Mouse (Mus musculus): ENCODE measurements around the gene Map3k20. TPM values are rescaled to one million over a fixed set of nuclear protein-coding genes. Genes with fewer than 3 reads are reported as not detected.

The Map3k20 gene
- total and polyA plus RNA-seq, 3 experiments: 5.1 to 27.3 (median 25.8) TPM

DNA sequence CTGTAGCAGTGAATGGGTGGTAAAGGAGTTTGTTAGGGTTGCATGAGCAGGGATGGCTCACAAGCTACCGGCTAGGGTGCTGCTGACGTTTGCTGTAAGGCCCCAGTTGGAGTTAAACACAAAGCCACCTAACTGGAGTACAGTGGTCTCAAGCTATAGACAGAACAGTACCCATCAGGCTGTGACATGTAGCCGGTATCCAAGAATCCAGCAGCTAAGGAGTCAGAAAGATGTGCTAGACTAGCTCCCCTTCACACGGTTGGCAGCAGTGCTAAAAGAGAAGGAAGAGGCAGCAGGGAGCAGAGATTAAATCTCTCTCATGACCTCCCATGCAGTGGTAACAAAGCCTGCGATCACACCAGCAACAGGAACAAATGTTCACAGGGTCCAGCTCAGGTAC, 36.2 kb downstream of the Map3k20 start:
- no peak for DNase-seq

DNA sequence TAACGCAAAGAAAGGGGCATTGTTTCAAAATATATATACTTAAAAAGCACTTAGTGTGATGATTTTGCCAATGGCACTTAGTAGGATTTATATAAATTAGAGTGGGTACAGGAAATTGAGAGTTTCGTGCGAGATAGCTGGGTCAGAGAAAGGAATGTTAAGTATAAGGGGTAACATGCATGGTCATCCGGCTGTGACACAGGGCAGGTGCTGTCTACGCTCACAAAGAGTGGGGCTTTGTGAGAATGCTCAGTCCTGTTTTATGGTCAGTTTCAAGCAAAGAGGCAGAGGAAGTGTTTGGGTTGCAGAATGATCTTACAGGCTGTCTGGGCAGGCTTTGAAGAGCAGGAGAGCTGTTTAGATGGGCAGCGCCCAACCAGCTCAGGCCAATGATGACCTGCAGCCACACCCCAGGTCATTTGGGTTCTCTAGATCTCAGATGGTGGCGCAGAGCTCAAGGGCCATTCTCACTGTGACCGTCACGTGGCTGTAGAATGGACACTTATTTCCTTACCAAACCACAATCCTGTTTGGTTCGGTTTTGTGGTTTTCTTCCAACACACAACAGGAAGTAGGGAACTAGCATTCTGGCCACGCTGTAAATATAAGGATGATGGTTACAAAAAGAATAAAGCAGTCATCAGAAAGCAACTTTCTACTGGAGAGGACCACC, 37.4 kb downstream of the Map3k20 start:
- no peak for DNase-seq

DNA sequence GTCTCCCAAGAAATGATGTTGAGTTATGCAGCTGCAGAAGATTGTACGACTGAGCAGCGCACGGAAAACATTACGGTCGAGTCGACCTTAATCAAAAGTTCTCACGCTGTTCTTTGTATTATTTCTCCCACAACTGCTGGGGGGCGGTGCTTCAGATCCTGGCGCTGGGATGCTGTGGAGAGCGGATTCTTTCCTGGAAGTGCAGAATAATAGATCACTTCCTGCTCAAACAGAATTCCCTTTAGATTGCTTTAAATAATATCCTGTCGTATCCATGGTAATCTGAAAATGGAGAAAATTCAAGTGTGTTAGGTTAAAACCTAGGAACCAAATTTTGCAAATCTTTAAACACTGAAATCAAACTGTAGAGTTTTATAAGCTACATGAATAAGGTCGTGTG, 39.0 kb downstream of the Map3k20 start:
- no peak for DNase-seq

DNA sequence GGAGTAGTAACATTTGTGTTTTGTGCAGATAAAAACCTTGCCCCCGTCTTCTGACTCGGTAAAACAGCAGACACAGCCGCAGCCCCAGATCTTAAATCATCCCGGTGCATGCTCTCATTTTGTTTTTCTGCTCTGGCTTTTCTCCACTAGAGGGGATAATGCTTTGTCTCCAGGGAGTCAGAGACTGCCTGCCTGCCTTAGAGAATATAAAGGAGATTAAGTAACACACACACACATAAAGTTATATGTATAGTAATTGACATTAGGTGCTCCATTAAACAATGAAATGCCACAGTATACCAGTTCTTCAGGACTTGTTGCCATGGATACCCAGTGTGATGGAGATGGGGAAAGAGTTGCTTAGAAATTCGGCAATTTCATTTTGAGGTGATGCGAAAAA, 41.1 kb downstream of the Map3k20 start:
- DNase-seq: no peak

DNA sequence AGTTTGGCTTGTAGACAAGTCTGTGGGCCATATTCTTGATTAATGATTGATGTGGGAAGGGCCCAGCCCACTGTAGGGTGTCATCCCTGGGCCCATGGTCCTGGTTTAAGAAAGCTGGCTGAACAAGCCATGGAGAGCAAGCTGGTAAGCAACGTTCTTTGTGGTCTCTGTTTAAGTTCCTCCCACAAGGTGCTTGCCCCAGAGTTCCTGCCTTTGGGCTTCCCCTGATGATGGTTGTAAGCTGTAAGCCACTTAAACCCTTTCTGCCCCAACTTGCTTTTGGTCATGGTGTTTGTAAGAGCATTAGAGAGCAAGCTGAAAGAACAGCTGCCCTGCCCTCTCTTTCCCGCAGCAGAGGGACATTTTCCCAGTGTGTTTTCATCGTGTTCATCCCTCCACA, 43.0 kb downstream of the Map3k20 start:
- no peak for DNase-seq

DNA sequence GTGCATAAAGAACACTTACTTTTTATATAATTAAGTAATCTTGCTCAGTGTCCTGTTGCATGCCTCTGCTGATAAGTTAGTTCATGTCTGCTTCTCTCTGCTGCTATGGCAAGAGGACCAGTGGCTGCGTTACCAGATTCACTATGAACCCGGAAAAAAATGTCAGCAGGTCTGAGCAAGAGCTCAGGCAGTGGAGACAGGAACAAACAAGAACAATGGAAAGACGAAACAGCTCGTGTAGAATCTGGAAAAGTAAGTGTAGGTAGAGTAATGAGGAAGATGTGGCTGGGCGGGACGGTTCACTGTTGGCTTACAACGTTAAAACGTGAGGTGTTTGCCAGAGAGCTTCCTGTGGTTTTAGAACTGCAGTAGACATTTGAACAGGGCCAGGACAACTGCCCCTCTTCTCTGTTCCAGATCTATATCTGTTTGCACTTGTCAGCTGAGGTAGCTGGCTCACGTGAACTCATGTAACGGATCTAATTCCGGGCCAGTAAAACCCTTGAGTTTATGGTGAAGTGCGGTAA, 45.6 kb downstream of the Map3k20 start:
- DNase-seq: no peak

DNA sequence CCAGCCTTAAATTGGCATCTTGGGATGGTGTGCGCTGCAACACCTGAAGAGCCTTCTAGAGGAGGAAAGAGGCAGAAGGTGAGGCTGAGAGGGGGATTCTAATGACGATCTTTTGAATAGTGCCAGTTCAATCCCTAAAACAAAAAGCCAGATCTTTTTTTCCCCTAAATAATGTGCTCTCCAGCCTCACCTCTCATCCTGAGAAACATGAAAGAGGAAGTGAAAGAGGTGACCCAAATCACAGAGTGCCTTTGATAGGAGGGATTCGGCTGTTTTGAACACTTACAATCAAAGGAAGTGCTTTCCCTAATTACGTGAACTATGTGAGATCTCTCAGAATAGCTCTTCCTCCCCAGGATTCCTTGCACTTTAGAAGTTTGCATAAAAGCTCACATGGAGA, 46.6 kb downstream of the Map3k20 start:
- no peak for DNase-seq

DNA sequence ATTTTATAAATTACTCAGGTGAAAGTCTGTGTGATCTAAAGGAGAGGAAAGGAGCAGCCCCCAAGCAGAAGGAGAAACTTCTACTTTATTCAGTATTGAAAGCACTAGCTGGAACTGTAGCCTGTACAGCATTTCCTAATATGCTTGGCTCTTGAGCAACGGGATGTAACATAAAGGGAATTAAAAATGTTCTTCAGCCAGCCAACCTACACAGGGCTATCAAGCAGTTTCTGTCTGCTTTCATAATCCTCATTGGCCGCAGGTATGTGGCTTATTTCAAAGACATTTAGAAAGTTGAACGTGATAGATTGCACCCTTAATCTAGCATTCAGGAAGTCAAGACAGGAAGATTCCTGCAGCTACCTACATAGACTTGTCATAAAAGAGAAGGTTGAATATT, 47.8 kb downstream of the Map3k20 start:
- DNase-seq: no peak

DNA sequence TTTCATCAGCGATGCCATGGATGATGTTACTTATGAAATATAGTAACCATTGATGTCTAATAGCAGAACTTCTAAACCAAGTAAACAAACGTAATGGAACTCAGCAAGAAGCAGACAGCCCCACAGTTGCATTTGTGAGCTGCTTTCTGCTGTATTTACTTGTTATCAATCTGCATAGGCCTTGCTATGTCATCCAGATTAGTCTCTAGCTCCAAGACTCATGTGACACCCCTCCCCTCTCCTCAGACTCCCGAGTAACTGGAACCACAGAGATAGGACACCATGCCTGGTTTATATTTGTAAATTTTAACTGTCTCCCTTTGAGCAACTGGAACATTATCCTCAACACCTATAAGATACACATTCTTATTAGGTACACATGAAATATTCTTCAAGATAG, 51.4 kb downstream of the Map3k20 start:
- no peak for DNase-seq

DNA sequence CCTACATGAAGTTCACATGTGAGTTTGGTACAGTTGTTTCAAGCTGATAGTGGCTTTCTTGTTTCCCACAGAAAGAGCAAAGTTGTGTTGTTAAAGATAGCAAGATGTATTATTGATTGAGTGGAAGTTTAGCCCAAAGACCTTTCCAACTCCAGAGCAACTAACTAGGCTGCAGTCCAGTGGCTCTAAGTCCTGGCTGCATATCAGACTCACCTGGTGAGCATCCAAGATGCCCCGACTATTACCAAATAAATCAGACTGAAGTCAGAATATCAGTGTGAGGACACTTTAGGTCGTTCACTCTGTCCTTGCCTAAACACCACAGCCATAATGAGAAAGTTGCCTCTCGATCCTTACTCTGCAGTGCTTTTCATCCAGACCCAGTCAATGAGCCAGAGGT, 59.8 kb downstream of the Map3k20 start:
- DNase-seq: no peak

DNA sequence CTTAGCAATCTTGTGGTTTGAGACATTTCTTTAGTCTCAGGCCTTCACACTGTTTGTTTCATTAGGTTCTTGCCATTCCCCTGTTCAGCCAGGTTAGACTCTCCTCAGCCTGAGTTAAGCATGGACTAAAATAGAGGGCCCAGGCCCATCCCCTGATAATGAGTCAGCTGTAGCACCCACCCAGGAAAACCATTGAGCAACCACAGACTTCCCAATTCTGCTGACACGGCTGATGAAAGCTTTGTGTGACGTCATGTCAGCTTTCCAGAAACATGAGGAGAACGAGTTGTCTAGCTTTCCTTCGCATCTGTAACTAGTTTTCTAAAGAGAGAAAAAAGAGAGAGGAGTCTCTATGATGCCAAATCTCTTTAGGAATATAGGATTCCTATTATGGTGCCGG, 65.9 kb downstream of the Map3k20 start:
- no peak for DNase-seq

DNA sequence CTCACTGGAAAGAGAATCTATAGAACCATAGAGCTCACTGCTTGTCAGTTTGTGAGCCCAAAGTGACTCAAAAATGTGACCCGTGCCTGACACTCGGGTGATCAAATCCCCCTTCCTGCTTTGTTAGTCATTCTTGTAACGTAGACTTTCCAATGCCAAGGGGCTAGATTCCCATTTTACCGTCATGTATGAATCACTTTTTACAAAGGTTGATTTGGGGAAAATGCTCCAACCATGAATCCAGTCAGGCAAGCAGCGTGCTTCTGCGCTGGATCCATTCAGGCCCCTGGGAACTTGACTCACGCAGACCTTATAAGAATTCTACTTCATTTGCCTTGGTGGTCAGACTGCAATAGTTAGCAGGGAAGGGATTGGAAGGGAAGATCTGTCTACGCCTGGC, 66.3 kb downstream of the Map3k20 start:
- no peak for DNase-seq

DNA sequence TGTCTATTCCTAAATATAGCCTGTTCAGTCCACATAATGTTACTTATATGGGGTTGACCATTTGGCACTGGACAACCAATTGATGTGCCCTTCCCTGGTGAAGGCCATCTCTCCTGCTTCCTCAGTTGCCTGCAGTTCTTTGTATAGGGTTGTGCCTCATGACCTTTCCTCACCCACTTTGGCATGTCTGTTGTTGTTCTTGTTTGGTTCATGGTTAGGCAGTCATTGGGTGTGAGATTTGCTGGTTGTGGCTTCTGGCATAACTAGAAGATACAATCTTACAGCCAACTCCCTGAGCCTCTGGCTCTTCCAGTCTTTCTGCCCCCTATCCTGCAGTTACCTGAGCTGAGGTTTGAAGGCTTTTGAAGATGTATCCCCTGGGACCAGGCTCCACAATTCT, 67.3 kb downstream of the Map3k20 start:
- DNase-seq: no peak

DNA sequence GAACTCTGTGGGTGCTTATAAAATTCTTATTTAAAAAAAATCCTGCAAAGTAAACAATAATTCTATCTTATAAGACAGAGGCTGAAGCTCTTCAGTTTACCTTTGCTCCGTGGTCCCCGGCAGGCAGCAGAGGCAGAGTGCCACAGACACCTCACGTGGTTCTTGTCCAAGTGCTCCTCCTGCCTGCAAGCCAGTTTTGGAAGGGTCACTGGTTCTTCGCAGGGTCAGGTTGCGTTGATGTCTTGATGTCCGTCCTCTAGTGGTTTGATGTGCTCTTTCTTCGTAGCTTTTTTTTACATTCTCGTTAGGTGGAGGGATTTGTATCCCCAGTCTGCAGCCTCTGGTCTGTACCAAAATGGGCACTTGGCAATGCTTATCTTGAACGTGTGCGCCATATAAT, 71.0 kb downstream of the Map3k20 start:
- no peak for DNase-seq

DNA sequence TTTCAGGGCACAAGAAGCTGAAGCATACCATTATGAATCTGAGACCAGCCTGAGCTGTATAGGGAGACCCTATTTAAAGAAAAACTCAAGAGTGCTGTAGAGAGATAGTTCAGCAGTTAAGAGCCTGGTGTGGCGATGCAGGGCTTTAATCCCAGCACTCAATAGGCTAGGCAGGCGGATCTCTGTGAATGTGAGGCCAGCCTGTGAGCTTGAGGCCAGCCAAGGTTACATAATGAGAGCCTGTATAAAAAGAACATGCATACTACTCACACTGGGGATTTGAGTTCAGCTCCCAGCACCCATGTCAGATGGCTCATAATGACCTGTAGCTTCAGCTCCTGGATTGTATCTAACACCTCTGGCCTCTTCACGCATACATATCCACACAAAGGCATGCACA, 76.1 kb downstream of the Map3k20 start:
- DNase-seq: no peak

DNA sequence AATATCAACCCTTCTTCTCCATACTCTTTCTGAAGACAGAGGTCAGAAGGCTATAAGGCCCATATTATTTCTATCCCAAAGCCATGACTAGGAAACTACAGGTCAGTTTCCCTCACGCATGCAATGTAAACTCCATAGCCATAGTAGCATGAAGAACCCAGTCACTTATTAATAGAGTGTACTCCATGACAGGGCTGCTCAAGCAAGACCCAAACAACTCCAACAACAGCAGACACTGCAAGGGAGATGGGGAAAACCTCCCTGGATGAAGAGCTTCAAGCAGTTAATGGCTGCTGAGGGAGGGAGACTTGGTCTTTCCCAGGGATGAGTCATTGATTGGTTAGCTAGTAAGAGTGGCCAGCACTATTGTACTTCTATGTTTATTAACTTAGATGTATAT, 78.0 kb downstream of the Map3k20 start:
- DNase-seq: no peak

DNA sequence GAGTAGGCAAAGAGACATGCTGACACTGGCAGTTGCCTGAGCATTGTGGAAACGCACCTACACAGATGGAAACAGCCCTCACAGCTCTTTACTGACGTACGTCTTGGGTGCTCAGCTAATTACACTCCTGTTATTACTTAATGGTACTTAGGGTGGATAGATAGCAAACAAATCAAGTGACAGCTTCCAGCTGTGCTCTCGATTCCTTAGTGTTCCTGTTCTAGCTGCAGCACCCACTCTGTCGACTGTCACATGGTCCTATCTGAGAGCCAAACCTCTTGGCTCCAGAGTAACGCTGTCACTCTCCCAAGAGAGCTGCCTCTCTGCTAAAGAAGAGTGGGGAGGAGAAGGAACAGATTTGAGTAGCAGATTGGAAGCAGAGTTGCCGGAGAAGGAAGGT, 80.5 kb downstream of the Map3k20 start:
- DNase-seq: peak; percentile 64

DNA sequence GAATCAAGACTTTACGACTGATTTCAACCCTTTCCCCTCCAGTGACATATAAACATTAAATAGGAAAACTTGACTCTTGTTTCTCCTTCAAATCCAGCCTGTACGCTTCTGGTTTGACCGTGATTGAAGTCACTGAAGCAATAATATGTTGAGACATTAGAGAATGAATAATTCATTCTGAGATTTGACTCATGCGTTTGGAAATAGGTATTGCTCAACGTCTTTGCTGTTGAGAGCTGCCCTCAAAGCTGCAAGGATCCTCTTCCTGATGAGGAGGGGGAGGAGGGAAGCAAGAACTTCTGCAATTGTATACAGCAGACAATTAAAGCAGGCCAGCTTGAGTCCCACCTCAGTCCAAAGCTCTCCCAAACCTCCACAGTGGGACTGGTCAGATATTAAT, 81.1 kb downstream of the Map3k20 start:
- DNase-seq: peak; percentile 56

DNA sequence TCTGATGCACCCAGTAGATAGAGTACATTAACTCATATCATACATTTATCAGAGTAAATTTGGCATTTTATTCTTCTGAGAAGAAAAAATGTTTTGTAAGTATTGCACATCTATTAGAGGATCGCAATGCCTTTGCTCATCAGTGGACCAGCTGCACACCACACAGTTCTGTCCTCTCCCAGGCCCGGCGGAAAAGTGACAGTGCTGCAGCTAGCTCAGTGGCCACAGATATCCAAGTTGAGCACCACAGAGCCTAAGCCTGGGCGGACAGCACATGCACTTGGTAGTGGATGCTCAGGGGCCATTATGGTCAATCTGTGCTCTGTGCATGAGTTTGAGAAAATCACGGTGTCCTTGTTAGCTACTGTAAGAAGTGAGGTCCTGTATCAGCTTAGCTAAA, 82.4 kb downstream of the Map3k20 start:
- DNase-seq: no peak

DNA sequence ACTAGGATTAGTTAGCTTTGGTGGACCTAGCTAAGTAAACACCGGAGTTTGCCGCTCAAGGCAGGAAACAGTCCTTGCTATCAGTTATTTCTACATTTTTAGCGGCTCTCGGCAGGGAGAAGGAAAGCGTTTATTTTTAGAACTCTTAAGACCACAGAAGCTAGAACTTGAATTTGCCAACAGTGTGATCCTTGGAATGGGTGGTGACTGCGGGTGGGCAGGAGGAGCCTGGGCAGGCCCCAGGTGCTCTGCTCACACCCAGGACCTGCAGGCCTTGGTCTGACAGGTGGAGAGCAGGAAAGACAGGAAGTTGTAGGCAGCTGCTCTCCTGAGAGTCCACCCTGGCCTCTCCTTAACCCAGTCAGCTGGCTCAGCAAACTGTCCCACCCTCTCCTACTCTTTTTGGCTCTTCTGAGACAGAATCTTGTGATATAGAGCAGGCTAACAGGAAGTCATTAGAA, 83.7 kb downstream of the Map3k20 start:
- no peak for DNase-seq

DNA sequence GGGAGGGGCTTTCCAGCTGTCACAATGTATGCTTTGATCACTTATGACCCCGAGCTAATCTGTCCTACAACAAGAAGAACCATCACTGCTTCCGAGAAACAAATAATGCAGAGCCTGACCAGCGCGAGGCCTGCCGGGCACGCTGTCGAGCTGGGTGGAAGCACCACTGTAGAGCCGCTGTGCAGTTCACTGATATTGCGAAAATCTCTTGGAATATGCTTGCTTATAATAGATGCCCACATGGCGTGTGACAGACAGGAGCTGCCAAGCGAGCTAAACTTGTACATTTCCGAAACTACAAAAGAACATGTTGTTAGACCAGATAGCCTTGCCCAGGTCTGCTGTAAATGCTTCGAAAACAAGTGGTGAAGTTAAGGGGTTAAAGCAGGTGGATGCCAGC, 86.7 kb downstream of the Map3k20 start:
- DNase-seq: no peak

DNA sequence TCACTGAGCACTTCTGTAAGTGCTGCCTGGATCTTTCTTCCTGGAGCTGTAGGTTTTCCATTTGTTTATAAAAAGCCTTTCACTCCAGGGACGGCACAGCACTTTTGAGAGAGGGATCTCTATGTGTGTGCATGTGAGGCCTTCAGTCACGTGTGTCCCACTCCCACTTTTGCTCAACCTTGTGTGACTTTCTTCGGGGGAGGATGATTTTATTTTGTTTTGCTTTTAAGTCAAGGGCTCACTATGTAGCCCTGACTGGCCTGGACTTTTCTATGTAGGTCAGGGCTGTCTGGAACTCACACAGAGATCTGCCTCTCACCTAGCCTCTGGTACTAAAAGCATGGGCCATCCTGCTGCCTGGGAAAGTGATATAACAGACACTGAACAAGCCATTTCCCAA, 88.6 kb downstream of the Map3k20 start:
- peak; percentile 59 for DNase-seq

DNA sequence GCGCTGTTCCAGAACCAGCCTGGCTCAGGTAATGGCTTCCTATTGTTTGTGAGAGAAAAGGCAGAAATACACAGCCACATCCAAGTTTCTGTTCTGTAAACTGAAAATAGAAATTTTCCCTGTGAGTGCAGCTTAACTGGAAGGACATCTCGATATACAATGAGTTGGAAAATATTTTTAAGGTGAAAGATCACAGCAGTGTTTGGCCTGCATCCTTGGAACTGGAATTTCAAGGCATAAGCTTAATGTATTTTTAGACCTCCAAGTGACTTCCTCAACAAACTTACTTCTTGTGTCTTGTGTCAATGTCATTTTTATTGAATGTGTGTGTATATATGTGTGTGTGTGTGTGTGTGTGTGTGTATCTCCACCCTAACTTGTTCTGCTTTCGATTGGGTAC, 90.4 kb downstream of the Map3k20 start:
- no peak for DNase-seq

DNA sequence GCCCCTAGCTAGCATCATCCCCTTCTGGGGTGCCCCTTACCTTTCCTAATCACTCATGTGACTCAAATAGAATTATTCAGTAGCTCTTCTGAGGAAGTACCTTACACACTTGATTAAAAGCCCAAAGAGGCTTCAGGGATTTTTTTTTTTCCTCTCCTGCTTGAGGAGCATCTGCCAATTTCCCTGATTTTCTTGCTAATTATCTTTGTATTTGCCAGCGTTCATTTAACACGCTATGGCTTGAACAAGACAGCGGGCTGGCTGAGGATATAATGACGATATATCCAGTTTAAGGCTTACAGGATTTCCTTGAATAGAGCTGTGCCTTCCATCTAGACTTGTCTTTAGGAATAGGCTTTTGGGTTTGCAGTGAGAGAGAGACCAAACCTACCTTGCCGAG, 91.5 kb downstream of the Map3k20 start:
- DNase-seq: no peak

DNA sequence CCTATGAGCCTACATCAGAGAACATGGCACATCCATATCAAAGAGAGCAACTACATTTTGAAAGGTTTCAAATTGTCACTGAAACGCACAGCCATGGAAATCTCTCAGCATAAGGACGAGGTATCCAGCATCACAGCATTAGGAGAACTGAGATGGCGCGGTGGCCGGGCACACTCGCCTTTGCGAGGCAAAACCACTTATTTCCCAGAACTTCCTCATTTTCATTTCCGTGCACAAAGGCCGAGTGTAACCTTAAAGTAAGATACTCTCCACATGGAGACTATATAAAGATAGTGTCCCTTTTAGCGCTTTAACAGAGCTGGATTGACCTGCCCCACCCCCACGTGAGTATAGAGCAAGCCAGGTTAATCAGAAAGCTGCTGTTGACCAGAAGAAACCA, 94.0 kb downstream of the Map3k20 start:
- DNase-seq: no peak

All from adrenal gland, adult 2 months (tissue).